In genomic region chr6:42349006-42349425, GRCm38 (mm10) we compare ENCODE assay signal across 8 mouse cellular contexts. TPM values are rescaled to one million over a fixed set of nuclear protein-coding genes. Genes with fewer than 3 reads are reported as not detected.
DNase-seq lines count a peak whose midpoint lies in the region; ATAC-seq and TF ChIP-seq lines count a peak whose summit lies in the region.

No protein-coding gene starts in this region.

- H3K27me3 ChIP-seq in ES-Bruce4 (ENCODE audit: control insufficient read depth, insufficient read depth, low read length, poor library complexity, severe bottlenecking): no peaks in the 10 kb centered on the region
- H3K27me3 ChIP-seq in forebrain, embryonic 10.5 days (ENCODE audit: poor library complexity, severe bottlenecking): no peaks in the 10 kb centered on the region
- H3K27me3 ChIP-seq in heart, embryonic 15.5 days: no peaks in the 10 kb centered on the region
- H3K27me3 ChIP-seq in liver, embryonic 16.5 days (ENCODE audit: control insufficient read depth, insufficient read depth, low read depth, low read length): no peaks in the 10 kb centered on the region; the same call in 1 of the 2 replicates
- H3K27me3 ChIP-seq in neural tube, embryonic 12.5 days (replicated peaks): no peaks in the 10 kb centered on the region

- TF ChIP-seq POLR2A in ES-Bruce4 (IDR thresholded peaks at IDR 0.05; ENCODE audit: insufficient read depth, low read length): no peak

- no peaks in the 10 kb centered on the region for H3K36me3 ChIP-seq in ES-Bruce4 (ENCODE audit: control insufficient read depth, insufficient read depth, low read length, poor library complexity, severe bottlenecking)
- H3K36me3 ChIP-seq in forebrain, embryonic 10.5 days (replicated peaks): peaks cover 27% of the 10 kb centered on the region
- H3K36me3 ChIP-seq in heart, embryonic 15.5 days: 0 out of 2 replicates have a peak, but pooled peaks cover 12% of the 10 kb centered on the region
- no peaks in the 10 kb centered on the region for H3K36me3 ChIP-seq in liver, embryonic 16.5 days (ENCODE audit: control insufficient read depth, insufficient read depth)
- peaks cover 6% of the 10 kb centered on the region; the same call in 1 of the 2 replicates for H3K36me3 ChIP-seq in neural tube, embryonic 12.5 days

- H3K9me3 ChIP-seq in ES-Bruce4 (replicated peaks; ENCODE audit: control insufficient read depth, insufficient read depth, low read length, poor library complexity, severe bottlenecking): no peaks in the 10 kb centered on the region
- H3K9me3 ChIP-seq in forebrain, embryonic 10.5 days: no peaks in the 10 kb centered on the region
- no peaks in the 10 kb centered on the region for H3K9me3 ChIP-seq in heart, embryonic 15.5 days (replicated peaks)
- H3K9me3 ChIP-seq in liver, embryonic 16.5 days (replicated peaks; ENCODE audit: control insufficient read depth, low read length): no peaks in the 10 kb centered on the region
- no peaks in the 10 kb centered on the region for H3K9me3 ChIP-seq in neural tube, embryonic 12.5 days

- peak overlapping the region; percentile 83 for H3K9ac ChIP-seq in ES-Bruce4 (ENCODE audit: low read depth, poor library complexity, severe bottlenecking)
- peak overlapping the region; percentile 88 for H3K9ac ChIP-seq in heart, embryonic 15.5 days
- peak overlapping the region; percentile 71 for H3K9ac ChIP-seq in liver, embryonic 16.5 days (ENCODE audit: low read depth, low read length)
- peak overlapping the region; percentile 88 for H3K9ac ChIP-seq in neural tube, embryonic 12.5 days

- H3K4me2 ChIP-seq in heart, embryonic 15.5 days: peak overlapping the region; percentile 66
- H3K4me2 ChIP-seq in liver, embryonic 16.5 days (ENCODE audit: low read depth, low read length): peak overlapping the region; percentile 66
- H3K4me2 ChIP-seq in neural tube, embryonic 12.5 days (replicated peaks): peak overlapping the region; percentile 91

- DNase-seq in forebrain, embryonic 10.5 days (ENCODE audit: extremely low spot score, low spot score): peak; percentile 66
- DNase-seq in layer of hippocampus, adult 11-12 months (ENCODE audit: low spot score): peak; percentile 83
- peak; percentile 73 for DNase-seq in thymus, postnatal 0 days (ENCODE audit: low spot score)

- ATAC-seq in heart, embryonic 15.5 days (replicated peaks; ENCODE audit: insufficient number of reproducible peaks, insufficient read depth, low FRiP score, low read depth): peak; percentile 32
- peak; percentile 25; the same call in 1 of the 2 replicates for ATAC-seq in liver, embryonic 16.5 days (ENCODE audit: low read depth)
- ATAC-seq in neural tube, embryonic 12.5 days (ENCODE audit: low FRiP score, low read depth): peak; percentile 61

- H3K27ac ChIP-seq in ES-Bruce4 (ENCODE audit: insufficient read depth, low read length): 0 out of 2 replicates have a peak overlapping the region, but pooled peaks have one; percentile 2
- peak overlapping the region; percentile 87 for H3K27ac ChIP-seq in brown adipose tissue, adult 24 weeks (replicated peaks; ENCODE audit: low read depth, low read length)
- peak overlapping the region; percentile 97 for H3K27ac ChIP-seq in forebrain, embryonic 10.5 days
- peak overlapping the region; percentile 97 for H3K27ac ChIP-seq in heart, embryonic 15.5 days
- H3K27ac ChIP-seq in liver, embryonic 16.5 days (ENCODE audit: low read length): peak overlapping the region; percentile 88
- H3K27ac ChIP-seq in neural tube, embryonic 12.5 days: peak overlapping the region; percentile 81

- peak; percentile 42 for TF ChIP-seq CTCF in ES-Bruce4 (IDR thresholded peaks at IDR 0.05; ENCODE audit: low read depth, low read length)

- no peak for TF ChIP-seq EP300 in ES-Bruce4 (IDR thresholded peaks at IDR 0.05; ENCODE audit: insufficient read depth, low read depth, low read length)

- WGBS in forebrain, embryonic 10.5 days: 2% methylated on average over 11 of the region's 11 CpGs
- WGBS in heart, embryonic 15.5 days: under 1% methylated on average over 11 of the region's 11 CpGs
- under 1% methylated on average over 11 of the region's 11 CpGs for WGBS in liver, embryonic 16.5 days (ENCODE audit: insufficient replicate concordance)
- WGBS in neural tube, embryonic 12.5 days: 2% methylated on average over 11 of the region's 11 CpGs

- peak overlapping the region; percentile 66 for H3K4me3 ChIP-seq in ES-Bruce4 (ENCODE audit: low read depth, low read length)
- peak overlapping the region; percentile 64 for H3K4me3 ChIP-seq in brown adipose tissue, adult 24 weeks (ENCODE audit: insufficient read depth, low read depth, low read length)
- peak overlapping the region; percentile 88 for H3K4me3 ChIP-seq in forebrain, embryonic 10.5 days
- H3K4me3 ChIP-seq in heart, embryonic 15.5 days: peak overlapping the region; percentile 81
- peak overlapping the region; percentile 72 for H3K4me3 ChIP-seq in liver, embryonic 16.5 days (ENCODE audit: low read depth, low read length)
- peak overlapping the region; percentile 74 for H3K4me3 ChIP-seq in neural tube, embryonic 12.5 days

- H3K4me1 ChIP-seq in ES-Bruce4 (ENCODE audit: control insufficient read depth, insufficient read depth, low read length): peaks cover 8% of the 10 kb centered on the region
- H3K4me1 ChIP-seq in brown adipose tissue, adult 24 weeks (ENCODE audit: control insufficient read depth, insufficient read depth, insufficient read length, low read length): peaks cover 13% of the 10 kb centered on the region
- H3K4me1 ChIP-seq in forebrain, embryonic 10.5 days: peaks cover 40% of the 10 kb centered on the region
- peaks cover 35% of the 10 kb centered on the region for H3K4me1 ChIP-seq in heart, embryonic 15.5 days (replicated peaks)
- peaks cover 18% of the 10 kb centered on the region for H3K4me1 ChIP-seq in liver, embryonic 16.5 days (ENCODE audit: control insufficient read depth, low read depth, low read length)
- H3K4me1 ChIP-seq in neural tube, embryonic 12.5 days: peaks cover 26% of the 10 kb centered on the region

RNA-seq across cellular contexts. Expression of gene Zyx, which starts 0.4 kb away (rescaled TPM):
- polyA plus RNA-seq in ES-Bruce4 (2011; ENCODE audit: insufficient read depth, insufficient read length, low read depth, missing spikeins): 42.6 and 52.2 TPM in 2 replicates
- 16.2 and 22.0 TPM in 2 replicates for polyA plus RNA-seq in brown adipose tissue, adult 24 weeks (2012; ENCODE audit: insufficient read depth, insufficient read length, missing spikeins)
- 79.3 and 80.8 TPM in 2 replicates for polyA plus RNA-seq in forebrain, embryonic 10.5 days (2016; fragmentation: Nextera tagmentation; extraction: Ambion mirVana)
- polyA plus RNA-seq in heart, embryonic 15.5 days (2015; fragmentation: Nextera tagmentation; extraction: Ambion mirVana): 136 and 173 TPM in 2 replicates
- 35.2 and 43.2 TPM in 2 replicates for polyA plus RNA-seq in liver, embryonic 16.5 days (2015; fragmentation: Nextera tagmentation; extraction: Ambion mirVana)
- 71.4 and 77.5 TPM in 2 replicates for polyA plus RNA-seq in neural tube, embryonic 12.5 days (2016; fragmentation: Nextera tagmentation; extraction: Ambion mirVana)
- 60.7 and 64.4 TPM in 2 replicates for polyA plus RNA-seq in thymus, postnatal 0 days (2015; fragmentation: Nextera tagmentation; extraction: Ambion mirVana)

RNA-seq across cellular contexts. Expression of gene Epha1, which starts 24.1 kb away (rescaled TPM):
- 19.3 and 20.6 TPM in 2 replicates for polyA plus RNA-seq in ES-Bruce4 (2011; ENCODE audit: insufficient read depth, insufficient read length, low read depth, missing spikeins)
- not detected in 2 replicates for polyA plus RNA-seq in brown adipose tissue, adult 24 weeks (2012; ENCODE audit: insufficient read depth, insufficient read length, missing spikeins)
- 1.8 and 2.0 TPM in 2 replicates for polyA plus RNA-seq in forebrain, embryonic 10.5 days (2016; fragmentation: Nextera tagmentation; extraction: Ambion mirVana)
- 2.2 and 4.3 TPM in 2 replicates for polyA plus RNA-seq in heart, embryonic 15.5 days (2015; fragmentation: Nextera tagmentation; extraction: Ambion mirVana)
- polyA plus RNA-seq in liver, embryonic 16.5 days (2015; fragmentation: Nextera tagmentation; extraction: Ambion mirVana): 7.3 and 8.4 TPM in 2 replicates
- polyA plus RNA-seq in neural tube, embryonic 12.5 days (2016; fragmentation: Nextera tagmentation; extraction: Ambion mirVana): 0.96 and 1.3 TPM in 2 replicates
- polyA plus RNA-seq in thymus, postnatal 0 days (2015; fragmentation: Nextera tagmentation; extraction: Ambion mirVana): 4.0 and 4.3 TPM in 2 replicates

RNA-seq across cellular contexts. Expression of gene Fam131b, which starts 24.6 kb away (rescaled TPM):
- 0.63 and 1.3 TPM in 2 replicates for polyA plus RNA-seq in ES-Bruce4 (2011; ENCODE audit: insufficient read depth, insufficient read length, low read depth, missing spikeins)
- not detected in 2 replicates for polyA plus RNA-seq in brown adipose tissue, adult 24 weeks (2012; ENCODE audit: insufficient read depth, insufficient read length, missing spikeins)
- 1.5 and 1.6 TPM in 2 replicates for polyA plus RNA-seq in forebrain, embryonic 10.5 days (2016; fragmentation: Nextera tagmentation; extraction: Ambion mirVana)
- polyA plus RNA-seq in heart, embryonic 15.5 days (2015; fragmentation: Nextera tagmentation; extraction: Ambion mirVana): 0.10 and 0.24 TPM in 2 replicates
- polyA plus RNA-seq in liver, embryonic 16.5 days (2015; fragmentation: Nextera tagmentation; extraction: Ambion mirVana): not detected in 2 replicates
- polyA plus RNA-seq in neural tube, embryonic 12.5 days (2016; fragmentation: Nextera tagmentation; extraction: Ambion mirVana): 6.4 and 6.5 TPM in 2 replicates
- polyA plus RNA-seq in thymus, postnatal 0 days (2015; fragmentation: Nextera tagmentation; extraction: Ambion mirVana): 0.07 TPM in 1 of 2 replicates, not detected in the other

RNA-seq across cellular contexts. Expression of gene Tas2r143, which starts 51.0 kb away (rescaled TPM):
- polyA plus RNA-seq in ES-Bruce4 (2011; ENCODE audit: insufficient read depth, insufficient read length, low read depth, missing spikeins): 1.5 TPM in 1 of 2 replicates, not detected in the other
- polyA plus RNA-seq in brown adipose tissue, adult 24 weeks (2012; ENCODE audit: insufficient read depth, insufficient read length, missing spikeins): not detected in 2 replicates
- not detected in 2 replicates for polyA plus RNA-seq in forebrain, embryonic 10.5 days (2016; fragmentation: Nextera tagmentation; extraction: Ambion mirVana)
- polyA plus RNA-seq in heart, embryonic 15.5 days (2015; fragmentation: Nextera tagmentation; extraction: Ambion mirVana): not detected in 2 replicates
- polyA plus RNA-seq in liver, embryonic 16.5 days (2015; fragmentation: Nextera tagmentation; extraction: Ambion mirVana): not detected in 2 replicates
- polyA plus RNA-seq in neural tube, embryonic 12.5 days (2016; fragmentation: Nextera tagmentation; extraction: Ambion mirVana): not detected in 2 replicates
- polyA plus RNA-seq in thymus, postnatal 0 days (2015; fragmentation: Nextera tagmentation; extraction: Ambion mirVana): not detected in 2 replicates

RNA-seq across cellular contexts. Expression of gene Tas2r135, which starts 56.2 kb away (rescaled TPM):
- not detected in 2 replicates for polyA plus RNA-seq in ES-Bruce4 (2011; ENCODE audit: insufficient read depth, insufficient read length, low read depth, missing spikeins)
- not detected in 2 replicates for polyA plus RNA-seq in brown adipose tissue, adult 24 weeks (2012; ENCODE audit: insufficient read depth, insufficient read length, missing spikeins)
- not detected in 2 replicates for polyA plus RNA-seq in forebrain, embryonic 10.5 days (2016; fragmentation: Nextera tagmentation; extraction: Ambion mirVana)
- polyA plus RNA-seq in heart, embryonic 15.5 days (2015; fragmentation: Nextera tagmentation; extraction: Ambion mirVana): not detected in 2 replicates
- polyA plus RNA-seq in liver, embryonic 16.5 days (2015; fragmentation: Nextera tagmentation; extraction: Ambion mirVana): not detected in 2 replicates
- not detected in 2 replicates for polyA plus RNA-seq in neural tube, embryonic 12.5 days (2016; fragmentation: Nextera tagmentation; extraction: Ambion mirVana)
- polyA plus RNA-seq in thymus, postnatal 0 days (2015; fragmentation: Nextera tagmentation; extraction: Ambion mirVana): not detected in 2 replicates

Comparison
In these comparisons a context has a peak if more than half of its experiments do, and no peak if none do; other contexts are left out.
1. Peak in every context shown above with its lines: DNase-seq, ATAC-seq, H3K4me3 ChIP-seq and H3K27ac ChIP-seq.
2. H3K27ac ChIP-seq: peak in every context shown above with its lines; median percentile 97 in forebrain, embryonic 10.5 days; 97 in heart, embryonic 15.5 days; 88 in liver, embryonic 16.5 days; 87 in brown adipose tissue, adult 24 weeks; 81 in neural tube, embryonic 12.5 days; 2 in ES-Bruce4.